Mouse (Mus musculus) ES-Bruce4 (cell line): ENCODE data around the gene Faf2. TPM values are rescaled to one million over a fixed set of nuclear protein-coding genes. Genes with fewer than 3 reads are reported as not detected.

Source experiments
- H3K27ac ChIP-seq: 2 replicates; pipeline ENCODE4 v1.5.1; 2012; ENCODE audit warnings: low read length, inconsistent platforms; ENCODE audit not compliant: insufficient read depth
- H3K27me3 ChIP-seq: 2 replicates; pipeline ENCODE4 v1.6.1; 2012; ENCODE audit warnings: mild to moderate bottlenecking, low read length, inconsistent platforms; ENCODE audit not compliant: control insufficient read depth, poor library complexity, insufficient read depth, severe bottlenecking
- H3K36me3 ChIP-seq: 2 replicates; pipeline ENCODE4 v1.6.1; 2012; ENCODE audit warnings: inconsistent platforms, mild to moderate bottlenecking, low read length, moderate library complexity; ENCODE audit not compliant: control insufficient read depth, poor library complexity, insufficient read depth, severe bottlenecking
- H3K4me1 ChIP-seq: one replicate; pipeline ENCODE4 v1.8.1; 2011; ENCODE audit warnings: low read length; ENCODE audit not compliant: control insufficient read depth, insufficient read depth
- H3K4me3 ChIP-seq: 2 replicates; pipeline ENCODE4 v1.5.1; 2011; ENCODE audit warnings: low read depth, mild to moderate bottlenecking, low read length
- H3K9ac ChIP-seq: 2 replicates; pipeline ENCODE4 v1.6.1; 2012; ENCODE audit warnings: low read depth, mild to moderate bottlenecking, inconsistent platforms; ENCODE audit not compliant: poor library complexity, severe bottlenecking
- H3K9me3 ChIP-seq: replicated peaks from 2 replicates; pipeline ENCODE4 v1.6.1; 2012; ENCODE audit warnings: mild to moderate bottlenecking, low read length, inconsistent platforms; ENCODE audit not compliant: control insufficient read depth, poor library complexity, insufficient read depth, severe bottlenecking
- CTCF ChIP-seq: IDR thresholded peaks from one replicate; pipeline ENCODE4 v1.8.1; 2011; ENCODE audit warnings: low read depth, low read length
- EP300 ChIP-seq: IDR thresholded peaks from 2 replicates; pipeline ENCODE4 v1.6.1; 2011; ENCODE audit warnings: low read depth, low read length; ENCODE audit not compliant: insufficient read depth
- POLR2A ChIP-seq: IDR thresholded peaks from one replicate; pipeline ENCODE4 v1.8.1; 2011; ENCODE audit warnings: low read length; ENCODE audit not compliant: insufficient read depth
- polyA plus RNA-seq: library from polyadenylated mRNA; stranded (reverse); fragments of >200 nt; gene quantifications from 2 replicates; pipeline ENCODE4 v1.2.4, GENCODE M21; 2011; ENCODE audit warnings: low read depth; ENCODE audit not compliant: missing spikeins, insufficient read depth, insufficient read length

Gene Faf2
- polyA plus RNA-seq, 1 experiment: 69.3 TPM

DNA sequence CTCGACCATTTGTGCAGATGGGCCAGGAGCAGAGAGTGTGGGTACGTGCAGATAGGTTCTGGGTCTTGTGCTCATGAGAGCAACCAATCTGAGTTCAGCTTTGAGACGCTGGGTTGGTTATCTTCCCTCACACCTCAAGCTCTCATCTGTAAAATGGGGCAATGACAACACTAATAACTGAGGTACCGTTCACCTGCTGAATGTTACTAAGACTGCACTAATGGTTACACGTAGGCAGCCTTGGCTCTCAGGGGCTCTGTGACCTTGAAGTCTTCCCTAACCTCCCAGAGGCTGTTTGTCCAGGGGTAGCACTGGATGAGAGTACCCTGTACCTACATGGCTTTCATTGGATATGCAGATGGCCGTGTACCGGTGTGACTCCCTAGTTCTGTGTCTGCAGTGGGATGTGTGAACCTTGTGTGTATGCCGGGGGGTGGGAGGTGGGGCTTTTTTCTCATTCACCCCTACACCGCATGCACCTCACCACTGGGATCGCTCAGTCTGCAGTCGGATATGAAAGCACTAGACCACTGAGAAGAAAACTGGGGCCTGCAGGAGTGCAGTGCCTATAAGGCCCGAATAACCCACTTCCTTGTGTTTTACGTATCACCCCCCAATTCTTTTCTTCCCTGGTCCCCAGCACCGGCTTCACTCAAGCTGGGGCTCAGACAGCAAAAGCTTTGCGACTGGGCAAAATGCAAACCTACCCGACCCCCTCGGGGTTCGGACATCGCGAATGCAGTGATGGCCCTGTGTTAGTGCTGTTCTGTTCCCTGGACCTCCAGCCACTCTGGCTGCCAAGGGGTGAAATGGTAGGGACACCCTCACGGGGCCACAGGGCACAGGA is 71.3 kb downstream of the Faf2 start:
- TF ChIP-seq EP300: no peak
- TF ChIP-seq CTCF: no peak
- TF ChIP-seq POLR2A: no peak
- H3K27ac ChIP-seq: peak overlapping the region; percentile 45
- no peaks in the 10 kb centered on the region for H3K27me3 ChIP-seq
- H3K36me3 ChIP-seq: no peaks in the 10 kb centered on the region
- H3K9ac ChIP-seq: peak overlapping the region; percentile 84
- peak overlapping the region; percentile 79 for H3K4me3 ChIP-seq
- H3K4me1 ChIP-seq: peaks cover 4% of the 10 kb centered on the region
- H3K9me3 ChIP-seq: no peaks in the 10 kb centered on the region

- H3K4me3 ChIP-seq: peak within 1 kb of the TSS; percentile 88
- H3K9me3 ChIP-seq: no peaks in the 10 kb centered on the region
- H3K36me3 ChIP-seq: no peaks in the 10 kb centered on the region
- H3K27ac ChIP-seq: peak within 1 kb of the TSS; percentile 88
- peak within 1 kb of the TSS; percentile 84 for H3K9ac ChIP-seq
- no peaks in the 10 kb centered on the region for H3K27me3 ChIP-seq
- H3K4me1 ChIP-seq: peaks cover 4% of the 10 kb centered on the region
- TF ChIP-seq EP300: no peak
- TF ChIP-seq POLR2A: no peak
- TF ChIP-seq CTCF: no peak
These were observed 72.2 kb downstream of the Faf2 start, which contains the start of gene Rnf44 for GRCm38 (mm10) chr13:54693558-54694347. TSS of gene Rnf44 (minus strand) at chr13:54693907.

GRCm38 (mm10) chr13:54694348-54695060 is 72.9 kb downstream of the Faf2 start:
- no peaks in the 10 kb centered on the region for H3K9me3 ChIP-seq
- H3K4me1 ChIP-seq: peaks cover 4% of the 10 kb centered on the region
- H3K27me3 ChIP-seq: no peaks in the 10 kb centered on the region
- peak overlapping the region; percentile 88 for H3K4me3 ChIP-seq
- H3K9ac ChIP-seq: peak overlapping the region; percentile 70
- no peak for TF ChIP-seq POLR2A
- TF ChIP-seq EP300: no peak
- no peak for TF ChIP-seq CTCF
- H3K36me3 ChIP-seq: no peaks in the 10 kb centered on the region
- peak overlapping the region; percentile 88 for H3K27ac ChIP-seq

- Histone ChIP-seq H3K27ac (no peak overlapping the region), H3K4me1 (peaks cover 4% of the 10 kb centered on the region), H3K36me3 (no peaks in the 10 kb centered on the region), H3K9ac (no peak overlapping the region), H3K9me3 (no peaks in the 10 kb centered on the region), H3K4me3 (no peak overlapping the region), H3K27me3 (no peaks in the 10 kb centered on the region)
- no peak for TF ChIP-seq CTCF
- TF ChIP-seq EP300: no peak
- no peak for TF ChIP-seq POLR2A
These were observed 74.1 kb downstream of the Faf2 start for GRCm38 (mm10) chr13:54695479-54696230.

- Histone ChIP-seq H3K4me3 (no peak within 1 kb of the TSS), H3K27ac (no peak within 1 kb of the TSS), H3K9ac (no peak within 1 kb of the TSS), H3K9me3 (no peaks in the 10 kb centered on the region), H3K27me3 (no peaks in the 10 kb centered on the region), H3K4me1 (no peaks in the 10 kb centered on the region), H3K36me3 (no peaks in the 10 kb centered on the region)
- TF ChIP-seq EP300 (no peak), POLR2A (no peak), CTCF (no peak)
These were observed 79.7 kb downstream of the Faf2 start, which contains the start of gene Cdhr2 for GRCm38 (mm10) chr13:54701243-54701642. TSS of gene Cdhr2 (plus strand) at chr13:54701461.
